21 mouse cellular contexts compared by ENCODE assay signal in the genomic region with DNA sequence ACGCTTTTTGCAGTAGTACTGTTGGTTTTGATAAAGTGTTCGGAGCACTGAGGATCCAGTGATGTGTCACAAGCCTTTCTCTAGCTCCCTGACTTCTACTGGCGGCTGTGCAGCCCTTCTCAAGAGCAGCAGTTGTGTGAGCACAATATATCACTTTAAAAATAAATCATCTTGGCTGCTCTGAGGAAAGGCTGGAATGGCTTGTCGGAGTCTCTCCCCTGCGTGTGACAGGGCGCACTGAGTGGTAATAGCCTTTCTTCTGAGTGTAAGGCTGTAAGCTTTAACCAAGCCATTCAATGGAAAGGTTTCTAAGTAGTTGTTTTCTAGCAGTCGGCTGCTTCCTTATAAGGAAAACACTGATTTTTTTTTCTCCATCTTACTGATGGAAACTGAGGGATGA.
DNase-seq lines count a peak whose midpoint lies in the region; ATAC-seq and TF ChIP-seq lines count a peak whose summit lies in the region.
"Had no signal": no experiment of that assay in that cellular context is flagged by ENCODE, and none has a peak within 500 bp of the region (broad histone marks: within the 10 kb centered on the region; RNA-seq: fewer than 3 reads in every experiment).

No protein-coding gene starts in this region.

- no peak overlapping the region for H3K9ac ChIP-seq in forebrain, postnatal 0 days
- no peak overlapping the region for H3K9ac ChIP-seq in forebrain, embryonic 15.5 days (replicated peaks)
- no peak overlapping the region for H3K9ac ChIP-seq in kidney, embryonic 15.5 days
- H3K9ac ChIP-seq in neural tube, embryonic 11.5 days (ENCODE audit: low read length): no peak overlapping the region
- H3K9ac ChIP-seq: limb, embryonic 15.5 days; liver, embryonic 15.5 days had no signal

- WGBS in forebrain, postnatal 0 days: 62% methylated on average over 7 of the region's 7 CpGs
- 73% methylated on average over 7 of the region's 7 CpGs for WGBS in forebrain, embryonic 15.5 days
- 25% methylated on average over 7 of the region's 7 CpGs for WGBS in kidney, embryonic 15.5 days
- 48% methylated on average over 7 of the region's 7 CpGs for WGBS in neural tube, embryonic 11.5 days

- no peaks in the 10 kb centered on the region for H3K27me3 ChIP-seq in forebrain, postnatal 0 days (ENCODE audit: insufficient read depth, low read length)
- no peaks in the 10 kb centered on the region for H3K27me3 ChIP-seq in forebrain, embryonic 15.5 days
- H3K27me3 ChIP-seq in kidney, embryonic 15.5 days: no peaks in the 10 kb centered on the region
- no peaks in the 10 kb centered on the region for H3K27me3 ChIP-seq in neural tube, embryonic 11.5 days (ENCODE audit: control insufficient read depth, insufficient read depth, low read length)
- H3K27me3 ChIP-seq: limb, embryonic 15.5 days; liver, embryonic 15.5 days; Patski had no signal

- no peak for DNase-seq in forebrain, postnatal 0 days
- no peak for DNase-seq in kidney, adult 9 months
- no peak for DNase-seq in neural tube, embryonic 11.5 days (ENCODE audit: low spot score)
- DNase-seq in neural tube, embryonic 10.5 days (ENCODE audit: extremely low spot score, low spot score): no peak
- no peak for DNase-seq in embryo, embryonic 11 days
- DNase-seq in cerebellum, adult 11 months: no peak
- DNase-seq: adrenal gland, postnatal 10 days; cerebellum, postnatal 14 days; gastrocnemius, postnatal 10 days; heart, adult 18-20 months; midbrain, embryonic 14.5 days; thymus, postnatal 36 days had no signal

- no peaks in the 10 kb centered on the region for H3K36me3 ChIP-seq in forebrain, postnatal 0 days (ENCODE audit: insufficient read depth)
- H3K36me3 ChIP-seq in forebrain, embryonic 15.5 days: no peaks in the 10 kb centered on the region
- H3K36me3 ChIP-seq in kidney, embryonic 15.5 days: no peaks in the 10 kb centered on the region
- H3K36me3 ChIP-seq in neural tube, embryonic 11.5 days (ENCODE audit: control insufficient read depth, insufficient read depth, low read length): no peaks in the 10 kb centered on the region
- H3K36me3 ChIP-seq: limb, embryonic 15.5 days; liver, embryonic 15.5 days had no signal

- no peaks in the 10 kb centered on the region for H3K4me1 ChIP-seq in forebrain, postnatal 0 days (ENCODE audit: insufficient read depth)
- no peaks in the 10 kb centered on the region for H3K4me1 ChIP-seq in forebrain, embryonic 15.5 days
- peaks cover 46% of the 10 kb centered on the region for H3K4me1 ChIP-seq in kidney, embryonic 15.5 days
- peaks cover 12% of the 10 kb centered on the region; the same call in 1 of the 2 replicates for H3K4me1 ChIP-seq in neural tube, embryonic 11.5 days (ENCODE audit: control insufficient read depth, insufficient read depth, low read length)
- H3K4me1 ChIP-seq: liver, embryonic 15.5 days had no signal

- TF ChIP-seq CTCF in forebrain, postnatal 0 days (IDR thresholded peaks at IDR 0.05; ENCODE audit: low read depth): no peak

- no peak overlapping the region for H3K4me2 ChIP-seq in forebrain, postnatal 0 days (ENCODE audit: low read depth)
- H3K4me2 ChIP-seq in forebrain, embryonic 15.5 days (replicated peaks): no peak overlapping the region
- H3K4me2 ChIP-seq in kidney, embryonic 15.5 days: no peak overlapping the region; the same call in 1 of the 2 replicates
- H3K4me2 ChIP-seq in neural tube, embryonic 11.5 days (ENCODE audit: low read depth): no peak overlapping the region
- H3K4me2 ChIP-seq: limb, embryonic 15.5 days; liver, embryonic 15.5 days had no signal

- no peak overlapping the region for H3K4me3 ChIP-seq in forebrain, postnatal 0 days (ENCODE audit: low read depth, low read length)
- no peak overlapping the region for H3K4me3 ChIP-seq in forebrain, embryonic 15.5 days
- H3K4me3 ChIP-seq in kidney, embryonic 15.5 days (replicated peaks): no peak overlapping the region
- no peak overlapping the region for H3K4me3 ChIP-seq in neural tube, embryonic 11.5 days (ENCODE audit: low read depth, low read length)
- H3K4me3 ChIP-seq: limb, embryonic 15.5 days; liver, embryonic 15.5 days; myocyte had no signal

- ATAC-seq in forebrain, postnatal 0 days: peak; percentile 38
- ATAC-seq in forebrain, embryonic 15.5 days (replicated peaks): no peak
- ATAC-seq in kidney, embryonic 15.5 days (replicated peaks; ENCODE audit: low FRiP score): peak; percentile 41
- ATAC-seq in neural tube, embryonic 11.5 days (ENCODE audit: insufficient read depth, low FRiP score, low TSS enrichment): no peak
- ATAC-seq: CD4-positive, CD25-positive, alpha-beta regulatory T cell, adult 4 months; intestine, embryonic 16.5 days; lung, postnatal 0 days had no signal

- peak overlapping the region; percentile 46 for H3K27ac ChIP-seq in forebrain, postnatal 0 days (ENCODE audit: low read depth, low read length)
- no peak overlapping the region for H3K27ac ChIP-seq in forebrain, embryonic 15.5 days (replicated peaks)
- H3K27ac ChIP-seq in kidney, embryonic 15.5 days: peak overlapping the region; percentile 63
- H3K27ac ChIP-seq in neural tube, embryonic 11.5 days (ENCODE audit: low read depth, low read length): peak overlapping the region; percentile 5; the same call in 1 of the 2 replicates
- H3K27ac ChIP-seq: limb, embryonic 15.5 days; liver, embryonic 15.5 days had no signal

- H3K9me3 ChIP-seq in forebrain, postnatal 0 days (ENCODE audit: low read length): no peaks in the 10 kb centered on the region
- no peaks in the 10 kb centered on the region for H3K9me3 ChIP-seq in forebrain, embryonic 15.5 days
- no peaks in the 10 kb centered on the region for H3K9me3 ChIP-seq in kidney, embryonic 15.5 days (replicated peaks)
- 0 out of 2 replicates have a peak, but pooled peaks cover 3% of the 10 kb centered on the region for H3K9me3 ChIP-seq in neural tube, embryonic 11.5 days (ENCODE audit: control insufficient read depth, low read length)
- H3K9me3 ChIP-seq: limb, embryonic 15.5 days; liver, embryonic 15.5 days had no signal

Comparison
In these comparisons a context has a peak if more than half of its experiments do, and no peak if none do; other contexts are left out.
1. ATAC-seq: peak in forebrain, postnatal 0 days (single experiment) and kidney, embryonic 15.5 days (single experiment); none in forebrain, embryonic 15.5 days (single experiment) and neural tube, embryonic 11.5 days (single experiment).